Mouse (Mus musculus): Measurements from ENCODE around the gene Gm11569. TPM values are rescaled to one million over a fixed set of nuclear protein-coding genes. Genes with fewer than 3 reads are reported as not detected.
"Not testable (repeated sequence)": the region's sequence is repeated elsewhere in the genome, so short reads cannot be mapped to it uniquely, and the experiment has no call there.

Gm11569 gene
- total and polyA plus RNA-seq, 3 experiments, result not detected

GRCm38 (mm10) chr11:99815566-99815965, 16.8 kb upstream of the Gm11569 start, which contains the start of gene Gm11564:
Gene Gm11564 (minus strand): TSS chr11:99815666.
- dilution Hi-C loops (cut with MboI; ENCODE audit: extremely low pct_ligation_motif_present, extremely low pct_unique_long_range_greater_than_20kb, low sequenced_read_pairs); H3K79me2 ChIP-seq (replicated peaks; ENCODE audit: control insufficient read depth, extremely low read depth, insufficient read depth, poor library complexity, severe bottlenecking); DNase-seq (ENCODE audit: extremely low read depth); H3K27ac ChIP-seq (ENCODE audit: insufficient read depth, low read depth); H3K9me3 ChIP-seq (replicated peaks; ENCODE audit: low read length); in situ Hi-C loops (cut with MboI; ENCODE audit: low pct_ligation_motif_present, low pct_unique_long_range_greater_than_20kb, low sequenced_read_pairs); H3K4me2 ChIP-seq (ENCODE audit: insufficient read depth, low read depth, poor library complexity, severe bottlenecking); H3K36me3 ChIP-seq (replicated peaks in 1 of 2; ENCODE audit: control insufficient read depth in 1 of 2, insufficient read depth in 1 of 2, low read length in 1 of 2); H3K4me1 ChIP-seq (ENCODE audit: control insufficient read depth in 1 of 2, insufficient read depth in 2 of 2); H3K9ac ChIP-seq (ENCODE audit: insufficient read depth, low read depth); H3K4me3 ChIP-seq (replicated peaks in 1 of 3; ENCODE audit: low read depth in 2 of 3, low read length in 2 of 3, poor library complexity in 1 of 3): not testable (repeated sequence)
- peaks cover 90% of the 10 kb centered on the region for H3K27me3 ChIP-seq (replicated peaks)

- H3K4me1 ChIP-seq (ENCODE audit: control insufficient read depth in 1 of 2, insufficient read depth in 2 of 2); H3K9me3 ChIP-seq (replicated peaks; ENCODE audit: low read length); H3K27ac ChIP-seq (ENCODE audit: insufficient read depth, low read depth); DNase-seq (ENCODE audit: extremely low read depth); H3K4me3 ChIP-seq (replicated peaks in 1 of 3; ENCODE audit: low read depth in 2 of 3, low read length in 2 of 3, poor library complexity in 1 of 3); H3K36me3 ChIP-seq (replicated peaks in 1 of 2; ENCODE audit: control insufficient read depth in 1 of 2, insufficient read depth in 1 of 2, low read length in 1 of 2); H3K79me2 ChIP-seq (replicated peaks; ENCODE audit: control insufficient read depth, extremely low read depth, insufficient read depth, poor library complexity, severe bottlenecking); H3K4me2 ChIP-seq (ENCODE audit: insufficient read depth, low read depth, poor library complexity, severe bottlenecking); dilution Hi-C loops (cut with MboI; ENCODE audit: extremely low pct_ligation_motif_present, extremely low pct_unique_long_range_greater_than_20kb, low sequenced_read_pairs); H3K9ac ChIP-seq (ENCODE audit: insufficient read depth, low read depth); in situ Hi-C loops (cut with MboI; ENCODE audit: low pct_ligation_motif_present, low pct_unique_long_range_greater_than_20kb, low sequenced_read_pairs): not testable (repeated sequence)
- peaks cover 39% of the 10 kb centered on the region for H3K27me3 ChIP-seq (replicated peaks)
Measured at GRCm38 (mm10) chr11:99809792-99810191, 11.1 kb upstream of the Gm11569 start, which contains the start of gene Krtap4-13. Gene Krtap4-13 (minus strand): TSS chr11:99809892.

- H3K4me3 ChIP-seq (replicated peaks in 1 of 3; ENCODE audit: low read depth in 2 of 3, low read length in 2 of 3, poor library complexity in 1 of 3); in situ Hi-C loops (cut with MboI; ENCODE audit: low pct_ligation_motif_present, low pct_unique_long_range_greater_than_20kb, low sequenced_read_pairs); H3K9me3 ChIP-seq (replicated peaks; ENCODE audit: low read length); H3K4me2 ChIP-seq (ENCODE audit: insufficient read depth, low read depth, poor library complexity, severe bottlenecking); H3K27me3 ChIP-seq (replicated peaks); H3K36me3 ChIP-seq (replicated peaks in 1 of 2; ENCODE audit: control insufficient read depth in 1 of 2, insufficient read depth in 1 of 2, low read length in 1 of 2); H3K79me2 ChIP-seq (replicated peaks; ENCODE audit: control insufficient read depth, extremely low read depth, insufficient read depth, poor library complexity, severe bottlenecking); H3K4me1 ChIP-seq (ENCODE audit: control insufficient read depth in 1 of 2, insufficient read depth in 2 of 2); H3K27ac ChIP-seq (ENCODE audit: insufficient read depth, low read depth); H3K9ac ChIP-seq (ENCODE audit: insufficient read depth, low read depth); DNase-seq (ENCODE audit: extremely low read depth); dilution Hi-C loops (cut with MboI; ENCODE audit: extremely low pct_ligation_motif_present, extremely low pct_unique_long_range_greater_than_20kb, low sequenced_read_pairs): not testable (repeated sequence)
Measured at GRCm38 (mm10) chr11:99804346-99804745, 5.6 kb upstream of the Gm11569 start, which contains the start of gene Gm11554. Gene Gm11554 (minus strand): TSS chr11:99804446.

GRCm38 (mm10) chr11:99793367-99793766, 5.4 kb downstream of the Gm11569 start, which contains the start of gene Gm11596:
Gene Gm11596 (minus strand): TSS chr11:99793467.
- TF ChIP-seq ZKSCAN1 (IDR thresholded peaks at IDR 0.05; ENCODE audit: borderline replicate concordance, low read depth, low read length) (no peak), NELFE (IDR thresholded peaks at IDR 0.05; ENCODE audit: low read depth, low read length) (no peak), ZNF384 (IDR thresholded peaks at IDR 0.05; ENCODE audit: low read depth, low read length) (no peak), PAX5 (IDR thresholded peaks at IDR 0.05; ENCODE audit: low read length) (no peak), POLR2A (IDR thresholded peaks at IDR 0.05; ENCODE audit: low read depth, low read length) (no peak), JUND (conservative IDR thresholded peaks at IDR 0.05; ENCODE audit: low read depth, low read length) (no peak), BHLHE40 (IDR thresholded peaks at IDR 0.05; ENCODE audit: low read depth, low read length) (no peak), CTCF (conservative IDR thresholded peaks at IDR 0.05 in 1 of 2, IDR thresholded peaks at IDR 0.05 in 1 of 2; ENCODE audit: low read depth in 2 of 2, low read length in 2 of 2) (no peak), MAZ (IDR thresholded peaks at IDR 0.05; ENCODE audit: low read depth, low read length) (no peak), USF2 (conservative IDR thresholded peaks at IDR 0.05; ENCODE audit: low read depth, low read length) (no peak), MXI1 (IDR thresholded peaks at IDR 0.05; ENCODE audit: low read depth, low read length) (no peak), USF1 (IDR thresholded peaks at IDR 0.05; ENCODE audit: low read depth, low read length) (no peak), MAFK (IDR thresholded peaks at IDR 0.05; ENCODE audit: insufficient replicate concordance, low read length) (no peak), MAX (IDR thresholded peaks at IDR 0.05; ENCODE audit: low read length) (no peak), RAD21 (IDR thresholded peaks at IDR 0.05; ENCODE audit: low read depth, low read length) (no peak)
- no peaks in the 10 kb centered on the region for H3K36me3 ChIP-seq (replicated peaks in 1 of 2; ENCODE audit: control insufficient read depth in 1 of 2, insufficient read depth in 1 of 2, low read length in 1 of 2)
- no peak within 1 kb of the TSS for H3K27ac ChIP-seq (ENCODE audit: insufficient read depth, low read depth)
- H3K4me2 ChIP-seq (ENCODE audit: insufficient read depth, low read depth, poor library complexity, severe bottlenecking), result no peak within 1 kb of the TSS
- H3K27me3 ChIP-seq (replicated peaks), result peaks cover 57% of the 10 kb centered on the region
- H3K9ac ChIP-seq (ENCODE audit: insufficient read depth, low read depth), result no peak within 1 kb of the TSS
- no peak within 1 kb of the TSS for H3K4me3 ChIP-seq (replicated peaks in 1 of 3; ENCODE audit: low read depth in 2 of 3, low read length in 2 of 3, poor library complexity in 1 of 3)
- in situ Hi-C loops (cut with MboI; ENCODE audit: low pct_ligation_motif_present, low pct_unique_long_range_greater_than_20kb, low sequenced_read_pairs) (no loop called here), dilution Hi-C loops (cut with MboI; ENCODE audit: extremely low pct_ligation_motif_present, extremely low pct_unique_long_range_greater_than_20kb, low sequenced_read_pairs) (no loop called here)
- no peaks in the 10 kb centered on the region for H3K79me2 ChIP-seq (replicated peaks; ENCODE audit: control insufficient read depth, extremely low read depth, insufficient read depth, poor library complexity, severe bottlenecking)
- no peaks in the 10 kb centered on the region for H3K9me3 ChIP-seq (replicated peaks; ENCODE audit: low read length)
- H3K4me1 ChIP-seq (ENCODE audit: control insufficient read depth in 1 of 2, insufficient read depth in 2 of 2), result no peaks in the 10 kb centered on the region
- DNase-seq (ENCODE audit: extremely low read depth), result no peak

- dilution Hi-C loops (cut with MboI; ENCODE audit: extremely low pct_ligation_motif_present, extremely low pct_unique_long_range_greater_than_20kb, low sequenced_read_pairs); H3K4me2 ChIP-seq (ENCODE audit: insufficient read depth, low read depth, poor library complexity, severe bottlenecking): not testable (repeated sequence)
Measured at GRCm38 (mm10) chr11:99784900-99785299, 13.8 kb downstream of the Gm11569 start, which contains the start of gene Krtap4-9. Gene Krtap4-9 (plus strand): TSS chr11:99785200.

More at GRCm38 (mm10) chr11:99784900-99785299, 13.8 kb downstream of the Gm11569 start, which contains the start of gene Krtap4-9:
- H3K27ac ChIP-seq (ENCODE audit: insufficient read depth, low read depth); H3K36me3 ChIP-seq (replicated peaks in 1 of 2; ENCODE audit: control insufficient read depth in 1 of 2, insufficient read depth in 1 of 2, low read length in 1 of 2); H3K4me3 ChIP-seq (replicated peaks in 1 of 3; ENCODE audit: low read depth in 2 of 3, low read length in 2 of 3, poor library complexity in 1 of 3); H3K9me3 ChIP-seq (replicated peaks; ENCODE audit: low read length); H3K4me1 ChIP-seq (ENCODE audit: control insufficient read depth in 1 of 2, insufficient read depth in 2 of 2); H3K79me2 ChIP-seq (replicated peaks; ENCODE audit: control insufficient read depth, extremely low read depth, insufficient read depth, poor library complexity, severe bottlenecking); in situ Hi-C loops (cut with MboI; ENCODE audit: low pct_ligation_motif_present, low pct_unique_long_range_greater_than_20kb, low sequenced_read_pairs); H3K9ac ChIP-seq (ENCODE audit: insufficient read depth, low read depth); DNase-seq (ENCODE audit: extremely low read depth): not testable (repeated sequence)
- peaks cover 63% of the 10 kb centered on the region for H3K27me3 ChIP-seq (replicated peaks)
